Mouse (Mus musculus): Measurements from ENCODE around the gene Sox5. TPM values are rescaled to one million over a fixed set of nuclear protein-coding genes. Genes with fewer than 3 reads are reported as not detected.

Sox5 gene
- polyA plus RNA-seq, 1 experiment from 2014 or later = 198 TPM

- Histone ChIP-seq H3K4me2 (no peak overlapping the region), H3K27me3 (no peaks in the 10 kb centered on the region), H3K9ac (no peak overlapping the region), H3K4me1 (peaks cover 8% of the 10 kb centered on the region; the same call in 1 of the 2 replicates), H3K36me3 (ENCODE audit: poor library complexity, severe bottlenecking) (no peaks in the 10 kb centered on the region), H3K27ac (no peak overlapping the region), H3K9me3 (replicated peaks) (no peaks in the 10 kb centered on the region; the same call in 1 of the 2 replicates), H3K4me3 (no peak overlapping the region)
- no peak for ATAC-seq
- 81% methylated on average over 3 of the region's 3 CpGs for WGBS
These were observed 40.6 kb downstream of the Sox5 start for GRCm38 (mm10) chr6:144741080-144741655.

GRCm38 (mm10) chr6:144740343-144740742 lies 41.4 kb downstream of the Sox5 start:
- no peak overlapping the region for H3K4me3 ChIP-seq
- no peak for ATAC-seq
- H3K9me3 ChIP-seq (replicated peaks) = no peaks in the 10 kb centered on the region; the same call in 1 of the 2 replicates
- H3K4me2 ChIP-seq = no peak overlapping the region
- no peaks in the 10 kb centered on the region for H3K36me3 ChIP-seq (ENCODE audit: poor library complexity, severe bottlenecking)
- H3K4me1 ChIP-seq = peaks cover 8% of the 10 kb centered on the region; the same call in 1 of the 2 replicates
- no peak overlapping the region for H3K27ac ChIP-seq
- H3K9ac ChIP-seq = no peak overlapping the region
- H3K27me3 ChIP-seq = no peaks in the 10 kb centered on the region
- 89% methylated on average over 3 of the region's 3 CpGs for WGBS

GRCm38 (mm10) chr6:144739753-144740152 lies 42.0 kb downstream of the Sox5 start:
- no peak overlapping the region for H3K27ac ChIP-seq
- peaks cover 8% of the 10 kb centered on the region; the same call in 1 of the 2 replicates for H3K4me1 ChIP-seq
- H3K9me3 ChIP-seq (replicated peaks) = no peaks in the 10 kb centered on the region; the same call in 1 of the 2 replicates
- H3K9ac ChIP-seq = no peak overlapping the region
- no peak overlapping the region for H3K4me3 ChIP-seq
- ATAC-seq = no peak
- no peaks in the 10 kb centered on the region for H3K36me3 ChIP-seq (ENCODE audit: poor library complexity, severe bottlenecking)
- no peaks in the 10 kb centered on the region for H3K27me3 ChIP-seq
- 84% methylated on average over 2 of the region's 2 CpGs for WGBS
- H3K4me2 ChIP-seq = no peak overlapping the region

DNA sequence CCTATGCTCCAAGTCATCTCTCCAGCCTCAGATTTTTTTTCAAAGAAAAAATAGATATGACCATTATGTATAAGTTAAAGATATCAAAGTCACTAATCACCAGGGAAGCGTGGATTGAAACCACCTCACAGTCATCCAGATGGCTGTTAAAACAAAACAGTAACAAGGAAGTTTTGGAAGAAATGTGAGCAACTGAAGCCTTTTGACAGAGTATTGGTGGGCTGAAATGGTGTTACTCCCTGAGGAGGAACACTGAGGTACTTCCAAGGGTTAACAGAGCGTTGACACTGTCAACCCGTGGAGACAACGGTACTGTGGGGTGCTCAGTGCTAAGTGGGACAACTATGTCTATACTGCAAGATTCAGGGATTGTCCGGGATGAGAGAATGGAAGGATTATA lies 44.0 kb downstream of the Sox5 start:
- Histone ChIP-seq H3K9ac (no peak overlapping the region), H3K36me3 (ENCODE audit: poor library complexity, severe bottlenecking) (no peaks in the 10 kb centered on the region), H3K4me3 (no peak overlapping the region), H3K4me1 (peaks cover 1% of the 10 kb centered on the region; the same call in 1 of the 2 replicates), H3K27ac (no peak overlapping the region), H3K27me3 (no peaks in the 10 kb centered on the region), H3K4me2 (no peak overlapping the region), H3K9me3 (replicated peaks) (no peaks in the 10 kb centered on the region; the same call in 1 of the 2 replicates)
- 90% methylated on average over 5 of the region's 5 CpGs for whole genome bisulfite sequencing
- ATAC-seq = no peak

GRCm38 (mm10) chr6:144731251-144731970 lies 50.4 kb downstream of the Sox5 start:
- Histone ChIP-seq H3K27ac (no peak overlapping the region), H3K4me1 (0 out of 2 replicates have a peak, but pooled peaks cover 4% of the 10 kb centered on the region), H3K4me2 (no peak overlapping the region), H3K9me3 (replicated peaks) (no peaks in the 10 kb centered on the region), H3K9ac (no peak overlapping the region), H3K36me3 (ENCODE audit: poor library complexity, severe bottlenecking) (no peaks in the 10 kb centered on the region), H3K27me3 (no peaks in the 10 kb centered on the region), H3K4me3 (no peak overlapping the region)
- ATAC-seq = no peak
- 92% methylated on average over 10 of the region's 10 CpGs for WGBS

DNA sequence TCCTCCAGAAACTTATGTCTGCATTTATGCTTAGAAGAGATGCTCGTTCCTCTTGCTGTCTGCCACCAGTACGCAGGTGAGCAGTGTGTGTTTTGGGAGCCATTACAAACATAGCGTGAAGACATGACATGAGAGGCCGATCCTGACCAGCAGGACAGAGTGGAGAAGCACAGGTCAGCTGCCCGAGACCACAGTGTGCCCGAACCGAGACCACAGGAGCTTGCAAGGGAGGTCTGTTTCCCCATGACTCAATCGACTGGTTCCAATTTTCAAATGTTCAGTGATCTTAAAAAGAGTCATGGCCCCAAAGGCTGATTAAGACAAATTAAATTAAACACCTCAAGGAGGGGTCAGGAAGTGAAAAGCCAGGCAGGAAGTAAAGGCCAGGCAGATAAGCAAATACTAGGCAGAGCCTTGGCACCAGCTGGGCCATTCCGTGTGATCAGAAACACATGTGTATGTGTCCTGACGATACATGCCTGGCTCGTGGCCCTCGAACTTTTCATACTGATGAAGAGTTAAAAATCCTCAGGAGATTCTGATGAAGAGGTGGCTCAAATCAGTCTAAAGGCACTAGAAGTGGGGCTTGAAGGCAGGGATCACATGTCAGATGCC lies 58.1 kb downstream of the Sox5 start:
- Histone ChIP-seq H3K27ac (no peak overlapping the region), H3K4me1 (no peaks in the 10 kb centered on the region), H3K9me3 (replicated peaks) (no peaks in the 10 kb centered on the region), H3K4me3 (no peak overlapping the region), H3K27me3 (no peaks in the 10 kb centered on the region), H3K4me2 (no peak overlapping the region), H3K36me3 (ENCODE audit: poor library complexity, severe bottlenecking) (no peaks in the 10 kb centered on the region), H3K9ac (no peak overlapping the region)
- 88% methylated on average over 12 of the region's 12 CpGs for WGBS
- ATAC-seq = no peak

- H3K27ac ChIP-seq = no peak overlapping the region
- WGBS = 93% methylated on average over 5 of the region's 5 CpGs
- no peaks in the 10 kb centered on the region for H3K36me3 ChIP-seq (ENCODE audit: poor library complexity, severe bottlenecking)
- H3K27me3 ChIP-seq = no peaks in the 10 kb centered on the region
- no peak overlapping the region for H3K9ac ChIP-seq
- H3K4me1 ChIP-seq = no peaks in the 10 kb centered on the region
- no peak overlapping the region for H3K4me3 ChIP-seq
- H3K9me3 ChIP-seq (replicated peaks) = no peaks in the 10 kb centered on the region
- no peak for ATAC-seq
- H3K4me2 ChIP-seq = no peak overlapping the region
These were observed 58.8 kb downstream of the Sox5 start for GRCm38 (mm10) chr6:144723024-144723423.

GRCm38 (mm10) chr6:144720846-144721245 lies 60.9 kb downstream of the Sox5 start:
- Histone ChIP-seq H3K36me3 (ENCODE audit: poor library complexity, severe bottlenecking) (no peaks in the 10 kb centered on the region), H3K4me2 (no peak overlapping the region), H3K9ac (no peak overlapping the region), H3K4me3 (no peak overlapping the region), H3K27ac (no peak overlapping the region), H3K4me1 (no peaks in the 10 kb centered on the region), H3K9me3 (replicated peaks) (no peaks in the 10 kb centered on the region), H3K27me3 (no peaks in the 10 kb centered on the region)
- no peak for ATAC-seq
- WGBS = 96% methylated on average over 13 of the region's 13 CpGs

DNA sequence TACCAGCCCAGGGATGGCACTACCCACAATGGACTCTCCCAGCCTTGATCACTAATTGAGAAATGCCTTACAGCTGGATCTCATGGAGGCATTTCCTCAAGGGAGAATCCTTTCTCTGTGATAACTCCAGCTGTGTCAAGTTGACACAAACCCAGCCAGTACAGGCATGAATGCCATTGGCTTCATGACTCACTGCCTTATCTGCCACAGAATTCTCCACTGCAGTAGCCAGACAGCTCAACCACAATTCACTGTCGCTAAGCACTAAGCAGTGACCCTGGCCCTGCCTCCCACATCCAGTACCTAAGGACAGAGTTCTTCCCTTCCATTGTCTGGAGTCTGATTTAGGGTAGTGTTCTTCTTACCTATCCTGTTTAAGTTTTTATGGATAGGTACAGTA lies 65.4 kb downstream of the Sox5 start:
- WGBS = 100% methylated on average over 1 of the region's 1 CpGs
- Histone ChIP-seq H3K4me3 (no peak overlapping the region), H3K4me2 (no peak overlapping the region), H3K9ac (no peak overlapping the region), H3K27me3 (no peaks in the 10 kb centered on the region), H3K27ac (no peak overlapping the region), H3K4me1 (peaks cover 9% of the 10 kb centered on the region), H3K9me3 (replicated peaks) (no peaks in the 10 kb centered on the region), H3K36me3 (ENCODE audit: poor library complexity, severe bottlenecking) (no peaks in the 10 kb centered on the region)
- ATAC-seq = no peak

- Histone ChIP-seq H3K4me1 (peaks cover 14% of the 10 kb centered on the region), H3K27me3 (no peaks in the 10 kb centered on the region), H3K27ac (no peak overlapping the region), H3K9ac (no peak overlapping the region), H3K36me3 (ENCODE audit: poor library complexity, severe bottlenecking) (no peaks in the 10 kb centered on the region), H3K4me3 (no peak overlapping the region), H3K4me2 (peak overlapping the region; percentile 14), H3K9me3 (replicated peaks) (no peaks in the 10 kb centered on the region)
- ATAC-seq = peak; percentile 36; the same call in 1 of the 2 replicates
- WGBS = 32% methylated on average over 9 of the region's 9 CpGs
These were observed 69.9 kb downstream of the Sox5 start for GRCm38 (mm10) chr6:144711841-144712240.

DNA sequence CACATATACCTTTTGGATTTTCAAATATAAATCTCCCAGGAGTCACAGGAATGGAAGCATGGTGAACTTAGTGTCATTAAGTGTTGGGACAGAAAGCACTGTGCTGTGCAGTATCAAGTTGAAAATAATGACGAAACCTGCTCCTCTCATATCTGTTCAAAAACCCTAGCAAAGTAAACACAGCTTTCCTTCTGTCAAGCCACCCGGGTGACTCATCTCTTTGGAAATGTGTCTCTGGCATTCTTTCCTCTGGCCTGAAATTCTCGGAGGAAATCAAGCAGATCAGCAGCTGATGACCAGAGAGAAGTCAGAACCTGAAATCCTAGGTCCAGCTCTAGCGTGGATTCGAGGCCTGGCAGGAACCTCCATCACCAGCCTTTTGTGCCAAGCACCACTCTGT lies 71.0 kb downstream of the Sox5 start:
- H3K9ac ChIP-seq = no peak overlapping the region
- H3K4me1 ChIP-seq = peaks cover 14% of the 10 kb centered on the region
- 76% methylated on average over 5 of the region's 5 CpGs for WGBS
- ATAC-seq = no peak
- H3K4me3 ChIP-seq = no peak overlapping the region
- no peak overlapping the region for H3K4me2 ChIP-seq
- no peaks in the 10 kb centered on the region for H3K27me3 ChIP-seq
- H3K9me3 ChIP-seq (replicated peaks) = no peaks in the 10 kb centered on the region
- H3K36me3 ChIP-seq (ENCODE audit: poor library complexity, severe bottlenecking) = no peaks in the 10 kb centered on the region
- no peak overlapping the region for H3K27ac ChIP-seq

DNA sequence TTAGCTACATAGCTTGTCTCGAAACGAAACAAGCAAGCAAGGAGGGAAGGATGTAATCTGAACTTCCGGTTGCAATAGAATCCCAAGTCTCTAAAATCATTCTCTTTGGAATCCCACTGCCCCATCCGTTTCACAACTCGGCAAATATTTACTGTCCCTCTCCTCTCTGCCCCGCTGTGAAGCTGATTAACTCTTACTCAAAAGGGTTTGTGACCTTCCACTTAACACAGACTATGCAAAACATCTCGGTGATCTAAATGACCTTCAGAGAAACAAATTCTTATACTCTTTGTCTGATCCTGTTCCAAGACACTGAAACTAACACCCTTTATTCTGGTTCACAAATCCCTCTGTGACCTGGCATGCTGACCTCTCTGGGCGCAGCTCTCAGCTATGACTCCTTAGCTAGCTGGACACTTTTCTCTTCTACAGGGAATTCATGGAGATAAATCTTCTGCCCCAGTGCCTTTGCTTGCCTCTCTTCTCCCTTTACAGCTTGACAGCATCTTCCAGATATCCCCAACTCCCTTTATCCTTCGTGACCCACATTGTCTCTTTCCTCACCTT lies 72.1 kb downstream of the Sox5 start:
- Histone ChIP-seq H3K27me3 (no peaks in the 10 kb centered on the region), H3K4me3 (no peak overlapping the region), H3K4me2 (no peak overlapping the region), H3K27ac (no peak overlapping the region), H3K36me3 (ENCODE audit: poor library complexity, severe bottlenecking) (no peaks in the 10 kb centered on the region), H3K9me3 (replicated peaks) (no peaks in the 10 kb centered on the region), H3K4me1 (peaks cover 14% of the 10 kb centered on the region), H3K9ac (no peak overlapping the region)
- WGBS = 63% methylated on average over 9 of the region's 9 CpGs
- no peak for ATAC-seq

Data from forebrain, embryonic 13.5 days (tissue).